Mouse (Mus musculus) kidney, postnatal 0 days (tissue): ENCODE data around the gene Endou. TPM values are rescaled to one million over a fixed set of nuclear protein-coding genes. Genes with fewer than 3 reads are reported as not detected.

ENCODE experiments used
- ATAC-seq: fragments of 200-750 bp; cut with Nextera tagmentation; replicated peaks from 2 replicates; pipeline ENCODE4 v1.8.0; 2017; ENCODE audit warnings: low read depth, moderate number of reproducible peaks, moderate TSS enrichment, moderate library complexity; ENCODE audit not compliant: low FRiP score
- DNase-seq: peaks from one replicate; pipeline ENCODE4 v3.0.0-alpha.2; 2016; ENCODE audit warnings: low spot score
- H3K27ac ChIP-seq: fragments of 300-500 bp; sonication (generic); 2 replicates; pipeline ENCODE4 v1.5.1; 2014; ENCODE audit warnings: mild to moderate bottlenecking
- H3K27me3 ChIP-seq: fragments of 300-500 bp; sonication (generic); 2 replicates; pipeline ENCODE4 v1.6.1; 2014; ENCODE audit warnings: low read length, mixed read lengths; ENCODE audit not compliant: insufficient read depth
- H3K36me3 ChIP-seq: fragments of 300-500 bp; sonication (generic); 2 replicates; pipeline ENCODE4 v1.6.1; 2014; ENCODE audit warnings: low read length, mixed read lengths; ENCODE audit not compliant: insufficient read depth
- H3K4me1 ChIP-seq: fragments of 300-500 bp; sonication (generic); replicated peaks from 2 replicates; pipeline ENCODE4 v1.6.1; 2014; ENCODE audit warnings: antibody characterized with exemption, low read length, mixed read lengths; ENCODE audit not compliant: insufficient read depth
- H3K4me2 ChIP-seq: fragments of 300-500 bp; sonication (generic); 2 replicates; pipeline ENCODE4 v1.6.1; 2014; ENCODE audit warnings: mild to moderate bottlenecking, low read length, moderate library complexity, mixed read lengths
- H3K4me3 ChIP-seq: fragments of 300-500 bp; sonication (generic); replicated peaks from 2 replicates; pipeline ENCODE4 v1.5.1; 2014; ENCODE audit warnings: low read depth, low read length
- H3K9ac ChIP-seq: fragments of 300-500 bp; sonication (generic); 2 replicates; pipeline ENCODE4 v1.6.1; 2014; ENCODE audit warnings: low read depth, low read length
- H3K9me3 ChIP-seq: fragments of 300-500 bp; sonication (generic); replicated peaks from 2 replicates; pipeline ENCODE4 v1.6.1; 2016; ENCODE audit warnings: low read length, inconsistent platforms, mixed read lengths
- CTCF ChIP-seq: IDR thresholded peaks from 2 replicates; pipeline ENCODE4 v1.5.1; 2016; ENCODE audit warnings: antibody characterized with exemption, low read depth, mild to moderate bottlenecking, moderate library complexity
- WGBS: fragments of 180-500 bp; shearing (Covaris S2); extraction: QIAGEN DNeasy Blood & Tissue Kit; methylation state at CpG from one replicate; pipeline ENCODE4 v1.1.7; 2014; 5-methylcytosine and 5-hydroxymethylcytosine counted together
- polyA plus RNA-seq: library from polyadenylated mRNA; unstranded; fragments of >200 nt; fragmentation: Nextera tagmentation; extraction: Ambion mirVana; gene quantifications from 2 replicates; pipeline ENCODE4 v1.2.1, GENCODE M21; 2015

Endou gene
- polyA plus RNA-seq, 1 experiment from 2014 or later: 2.2 TPM

DNA sequence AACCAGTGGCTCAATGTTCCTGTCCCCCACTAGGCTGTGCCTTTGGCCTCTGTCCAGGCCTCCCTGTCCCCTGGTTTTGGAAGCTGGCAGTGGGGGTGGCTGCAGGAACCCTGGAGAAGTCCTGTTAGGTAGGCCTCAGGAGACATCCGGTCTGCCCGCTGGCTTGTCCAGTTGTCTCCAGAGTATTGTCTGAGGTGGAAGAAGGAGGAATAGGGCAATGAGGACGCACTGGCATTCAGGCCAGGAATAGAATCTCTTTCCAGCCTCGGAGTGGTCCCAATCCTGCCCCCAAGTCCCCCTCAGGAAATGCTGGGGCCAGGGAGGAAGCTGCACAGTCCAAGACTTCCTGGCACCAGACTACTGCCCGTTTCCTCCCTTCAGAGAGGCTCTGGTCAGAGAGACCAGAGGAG, 42.8 kb upstream of the Endou start:
- peak overlapping the region; percentile 30; the same call in 1 of the 2 replicates for H3K4me2 ChIP-seq
- H3K9me3 ChIP-seq: no peaks in the 10 kb centered on the region
- peak overlapping the region; percentile 97 for H3K27ac ChIP-seq
- no peaks in the 10 kb centered on the region for H3K36me3 ChIP-seq
- no peak overlapping the region for H3K4me3 ChIP-seq
- no peak for ATAC-seq
- WGBS: 43% methylated on average over 5 of the region's 5 CpGs
- H3K4me1 ChIP-seq: peaks cover 44% of the 10 kb centered on the region
- peak; percentile 69 for DNase-seq
- no peak for TF ChIP-seq CTCF
- no peak overlapping the region for H3K9ac ChIP-seq
- no peaks in the 10 kb centered on the region for H3K27me3 ChIP-seq

- Histone ChIP-seq H3K4me1 (peaks cover 40% of the 10 kb centered on the region), H3K9ac (no peak overlapping the region), H3K4me2 (peak overlapping the region; percentile 30; the same call in 1 of the 2 replicates), H3K27ac (peak overlapping the region; percentile 97), H3K4me3 (no peak overlapping the region), H3K9me3 (no peaks in the 10 kb centered on the region), H3K27me3 (no peaks in the 10 kb centered on the region), H3K36me3 (no peaks in the 10 kb centered on the region)
- ATAC-seq: peak; percentile 93
- TF ChIP-seq CTCF: peak; percentile 25; the same call in 1 of the 2 replicates
- DNase-seq: peak; percentile 98
- 3% methylated on average over 5 of the region's 5 CpGs for WGBS
These were observed 42.0 kb upstream of the Endou start for GRCm38 (mm10) chr15:97773108-97773507.

- ATAC-seq (no peak), DNase-seq (no peak)
- Histone ChIP-seq H3K9ac (no peak overlapping the region), H3K4me2 (no peak overlapping the region), H3K4me1 (peaks cover 56% of the 10 kb centered on the region), H3K36me3 (no peaks in the 10 kb centered on the region), H3K27me3 (no peaks in the 10 kb centered on the region), H3K27ac (no peak overlapping the region), H3K4me3 (no peak overlapping the region), H3K9me3 (no peaks in the 10 kb centered on the region)
- WGBS: 85% methylated on average over 8 of the region's 8 CpGs
- no peak for TF ChIP-seq CTCF
These were observed 39.1 kb upstream of the Endou start for GRCm38 (mm10) chr15:97770280-97770679.

DNA sequence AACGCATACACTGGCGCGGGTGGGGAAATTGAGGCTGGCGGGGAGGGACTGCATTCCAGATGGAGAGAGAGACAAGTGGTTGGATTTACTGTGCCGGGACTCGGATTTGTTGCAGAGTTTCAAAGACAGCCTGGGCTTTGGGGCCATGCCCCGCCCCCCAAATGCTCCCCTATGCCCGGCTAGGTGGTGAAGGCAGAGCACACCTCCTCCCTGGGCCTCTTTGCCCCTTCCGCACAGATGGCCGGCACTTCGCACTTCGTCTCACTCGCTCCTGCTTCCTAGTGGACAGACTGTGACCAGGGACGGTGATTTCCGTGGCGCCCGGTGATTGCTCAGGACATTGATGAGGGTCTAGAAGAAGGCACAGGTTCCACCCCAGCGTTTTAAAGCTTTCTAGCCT, 37.1 kb upstream of the Endou start:
- peaks cover 50% of the 10 kb centered on the region for H3K4me1 ChIP-seq
- H3K9ac ChIP-seq: peak overlapping the region; percentile 75
- ATAC-seq (peak; percentile 23; the same call in 1 of the 2 replicates), DNase-seq (peak; percentile 63)
- H3K27me3 ChIP-seq: no peaks in the 10 kb centered on the region
- peak overlapping the region; percentile 87 for H3K27ac ChIP-seq
- peak overlapping the region; percentile 85 for H3K4me2 ChIP-seq
- no peaks in the 10 kb centered on the region for H3K9me3 ChIP-seq
- TF ChIP-seq CTCF: peak; percentile 41; the same call in 1 of the 2 replicates
- H3K4me3 ChIP-seq: peak overlapping the region; percentile 55
- under 1% methylated on average over 18 of the region's 18 CpGs for WGBS
- no peaks in the 10 kb centered on the region for H3K36me3 ChIP-seq

DNA sequence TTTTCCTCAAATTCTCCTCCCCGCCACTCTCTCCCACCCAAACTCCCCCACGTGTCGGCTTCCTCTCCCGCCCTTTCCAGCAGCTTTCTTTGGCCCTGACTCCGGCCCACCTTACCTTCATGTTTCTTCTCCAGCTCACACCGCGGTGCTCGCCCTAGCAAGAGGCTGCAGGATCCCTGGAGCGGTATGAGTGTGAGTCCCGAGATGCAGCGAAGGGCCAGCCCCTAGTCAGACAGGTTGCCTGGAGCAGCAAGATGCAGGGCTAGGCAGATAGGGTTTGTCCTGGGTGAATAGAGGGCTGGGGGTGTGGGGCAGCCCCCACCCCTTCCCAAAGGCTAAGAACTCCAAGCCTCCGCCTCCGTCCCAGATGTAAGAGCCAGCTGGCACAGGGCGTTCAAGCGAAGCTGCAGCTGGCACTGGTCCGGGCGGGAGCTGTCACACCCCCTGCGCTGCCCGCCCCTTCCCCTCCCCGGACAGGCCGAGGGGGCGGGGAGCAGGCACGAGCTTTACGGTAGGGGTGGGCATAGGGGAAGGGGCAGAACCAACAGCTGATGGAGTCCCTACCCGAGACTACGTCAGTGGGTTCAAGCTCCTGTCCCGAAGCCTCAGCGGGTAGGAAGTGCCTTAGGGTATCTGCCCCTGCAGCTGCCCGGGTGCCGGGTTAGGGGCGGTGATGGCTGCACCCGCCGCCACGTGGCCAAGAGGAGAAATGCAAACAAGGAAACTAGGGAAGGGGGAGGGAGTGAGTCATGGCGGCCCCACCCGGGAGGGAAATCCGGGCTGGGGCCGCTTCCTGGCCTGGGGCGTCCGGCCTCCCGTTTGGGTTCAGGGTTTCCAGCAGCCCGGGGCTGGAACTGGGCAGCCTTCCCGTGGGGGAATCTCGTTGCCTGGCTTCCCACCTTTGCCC, 36.4 kb upstream of the Endou start, which contains the start of gene Rapgef3:
Gene Rapgef3, minus strand, starts transcription at position 693 of the 907 bp plus-strand sequence.
- H3K27ac ChIP-seq: peak within 1 kb of the TSS; percentile 87
- H3K9ac ChIP-seq: peak within 1 kb of the TSS; percentile 75
- ATAC-seq: peak; percentile 89
- no peaks in the 10 kb centered on the region for H3K27me3 ChIP-seq
- peak; percentile 71 for TF ChIP-seq CTCF
- peak; percentile 89 for DNase-seq
- no peaks in the 10 kb centered on the region for H3K9me3 ChIP-seq
- H3K4me2 ChIP-seq: peak within 1 kb of the TSS; percentile 85
- H3K4me1 ChIP-seq: peaks cover 49% of the 10 kb centered on the region
- H3K4me3 ChIP-seq: peak within 1 kb of the TSS; percentile 55
- H3K36me3 ChIP-seq: no peaks in the 10 kb centered on the region
- under 1% methylated on average over 44 of the region's 44 CpGs for WGBS

DNA sequence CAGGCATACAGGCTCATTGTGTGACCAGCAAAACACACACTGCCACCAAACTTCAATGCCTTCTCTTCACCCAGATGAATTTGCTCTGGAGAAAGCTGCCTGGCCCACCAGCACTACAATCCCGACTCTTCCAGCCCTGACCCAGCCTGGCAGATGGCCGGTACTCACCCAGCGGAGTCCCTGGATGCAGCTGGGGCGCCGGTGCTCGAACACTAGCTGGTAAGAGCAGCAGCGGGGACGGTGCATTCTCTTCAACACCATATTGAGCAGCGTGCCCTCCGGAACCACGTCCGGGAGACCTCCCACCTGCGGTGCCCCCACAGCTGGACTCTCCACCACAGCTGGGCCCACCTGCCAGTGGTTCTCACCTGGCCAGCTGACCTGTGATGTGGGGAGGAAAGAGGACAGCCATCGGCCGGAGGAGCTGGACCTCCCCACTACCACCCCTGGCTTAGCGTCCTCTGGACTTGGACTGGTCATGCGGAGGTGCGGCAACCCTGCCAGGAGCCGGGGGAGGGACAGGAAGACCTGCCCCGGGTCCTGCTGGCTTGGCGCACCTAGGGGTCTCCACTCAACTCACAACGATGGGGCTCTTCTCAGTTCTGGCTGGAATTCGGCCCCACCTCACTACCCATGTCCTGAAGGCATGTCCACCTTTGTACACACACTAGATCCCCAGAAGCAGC, 35.6 kb upstream of the Endou start:
- TF ChIP-seq CTCF: no peak
- 4% methylated on average over 23 of the region's 23 CpGs for WGBS

More for the DNA sequence above, 35.6 kb upstream of the Endou start:
- DNase-seq (no peak), ATAC-seq (peak; percentile 9; the same call in 1 of the 2 replicates)
- peaks cover 42% of the 10 kb centered on the region for H3K4me1 ChIP-seq
- H3K36me3 ChIP-seq: no peaks in the 10 kb centered on the region
- H3K27ac ChIP-seq: peak overlapping the region; percentile 87
- H3K27me3 ChIP-seq: no peaks in the 10 kb centered on the region
- H3K4me3 ChIP-seq: peak overlapping the region; percentile 55
- peak overlapping the region; percentile 85 for H3K4me2 ChIP-seq
- H3K9me3 ChIP-seq: no peaks in the 10 kb centered on the region
- H3K9ac ChIP-seq: peak overlapping the region; percentile 75
